Mouse (Mus musculus): ENCODE data around the gene Zfp316. TPM values are rescaled to one million over a fixed set of nuclear protein-coding genes. Genes with fewer than 3 reads are reported as not detected.

The Zfp316 gene
- polyA plus RNA-seq (2014; fragmentation: Illumina TruSeq; extraction: RNeasy Lipid Tissue Mini Kit (QIAGEN cat#74804); ENCODE audit: low read depth, low replicate concordance), result 1.0 TPM

GRCm38 (mm10) chr5:143269363-143270150, at the start of gene Zfp316:
TSS of gene Zfp316 (minus strand) at chr5:143270022.

GRCm38 (mm10) chr5:143314730-143315513, 45.1 kb upstream of the Zfp316 start, which contains the start of gene E130309D02Rik:
TSS of gene E130309D02Rik (minus strand) at chr5:143315360.

GRCm38 (mm10) chr5:143293404-143293803, 23.6 kb upstream of the Zfp316 start, which contains the start of gene Zfp853:
TSS of gene Zfp853 (minus strand) at chr5:143293623.

GRCm38 (mm10) chr5:143235028-143235693, 34.7 kb downstream of the Zfp316 start, which contains the start of gene Zfp12:
TSS of gene Zfp12 (plus strand) at chr5:143235163.

GRCm38 (mm10) chr5:143226790-143227189, 43.0 kb downstream of the Zfp316 start, which contains the start of gene Spdye4a:
TSS of gene Spdye4a (minus strand) at chr5:143226890.

Other genes starting within 250 kb of the Zfp316 start
- gene Rnf216, start 157.0 kb downstream of the Zfp316 start, polyA plus RNA-seq (2014; fragmentation: Illumina TruSeq; extraction: RNeasy Lipid Tissue Mini Kit (QIAGEN cat#74804); ENCODE audit: low read depth, low replicate concordance), result 31.1 TPM
- gene Olfr718-ps1, start 122.4 kb downstream of the Zfp316 start, polyA plus RNA-seq (2014; fragmentation: Illumina TruSeq; extraction: RNeasy Lipid Tissue Mini Kit (QIAGEN cat#74804); ENCODE audit: low read depth, low replicate concordance), result not detected
- gene Rbak, start 89.2 kb downstream of the Zfp316 start, polyA plus RNA-seq (2014; fragmentation: Illumina TruSeq; extraction: RNeasy Lipid Tissue Mini Kit (QIAGEN cat#74804); ENCODE audit: low read depth, low replicate concordance), result 6.1 TPM
- not detected for gene Spdye4b, start 89.0 kb downstream of the Zfp316 start, polyA plus RNA-seq (2014; fragmentation: Illumina TruSeq; extraction: RNeasy Lipid Tissue Mini Kit (QIAGEN cat#74804); ENCODE audit: low read depth, low replicate concordance)
- not detected for gene Spdye4a, start 43.1 kb downstream of the Zfp316 start, polyA plus RNA-seq (2014; fragmentation: Illumina TruSeq; extraction: RNeasy Lipid Tissue Mini Kit (QIAGEN cat#74804); ENCODE audit: low read depth, low replicate concordance)
- gene Zfp12, start 34.9 kb downstream of the Zfp316 start, polyA plus RNA-seq (2014; fragmentation: Illumina TruSeq; extraction: RNeasy Lipid Tissue Mini Kit (QIAGEN cat#74804); ENCODE audit: low read depth, low replicate concordance), result 8.0 TPM
- gene Zfp853, start 23.6 kb upstream of the Zfp316 start, polyA plus RNA-seq (2014; fragmentation: Illumina TruSeq; extraction: RNeasy Lipid Tissue Mini Kit (QIAGEN cat#74804); ENCODE audit: low read depth, low replicate concordance), result not detected
- 0.89 TPM for gene E130309D02Rik, start 45.3 kb upstream of the Zfp316 start, polyA plus RNA-seq (2014; fragmentation: Illumina TruSeq; extraction: RNeasy Lipid Tissue Mini Kit (QIAGEN cat#74804); ENCODE audit: low read depth, low replicate concordance)
- gene Zdhhc4, start 59.2 kb upstream of the Zfp316 start, polyA plus RNA-seq (2014; fragmentation: Illumina TruSeq; extraction: RNeasy Lipid Tissue Mini Kit (QIAGEN cat#74804); ENCODE audit: low read depth, low replicate concordance), result 10.8 TPM
- not detected for gene Grid2ip, start 87.3 kb upstream of the Zfp316 start, polyA plus RNA-seq (2014; fragmentation: Illumina TruSeq; extraction: RNeasy Lipid Tissue Mini Kit (QIAGEN cat#74804); ENCODE audit: low read depth, low replicate concordance)
- 60.6 TPM for gene Kdelr2, start 133.8 kb upstream of the Zfp316 start, polyA plus RNA-seq (2014; fragmentation: Illumina TruSeq; extraction: RNeasy Lipid Tissue Mini Kit (QIAGEN cat#74804); ENCODE audit: low read depth, low replicate concordance)
- gene Daglb, start 194.6 kb upstream of the Zfp316 start, polyA plus RNA-seq (2014; fragmentation: Illumina TruSeq; extraction: RNeasy Lipid Tissue Mini Kit (QIAGEN cat#74804); ENCODE audit: low read depth, low replicate concordance), result 0.53 TPM

Measured in kidney, adult 10 weeks (tissue).